Mouse (Mus musculus) cerebellum, adult (tissue): ENCODE results near the gene Sgms1.
"Not testable (repeated sequence)": the region's sequence is repeated elsewhere in the genome, so short reads cannot be mapped to it uniquely, and the experiment has no call there.

Source experiments
- ATAC-seq: cut with Nextera tagmentation; 2 replicates; pipeline ENCODE4 v1.9.2; 2017; ENCODE audit warnings: mild to moderate bottlenecking, moderate library complexity, mixed read lengths; ENCODE audit not compliant: insufficient number of reproducible peaks, low FRiP score, low TSS enrichment

Sgms1 gene

GRCm38 (mm10) chr19:32360546-32360945, 29.0 kb downstream of the Sgms1 start:
- ATAC-seq, result no peak

DNA sequence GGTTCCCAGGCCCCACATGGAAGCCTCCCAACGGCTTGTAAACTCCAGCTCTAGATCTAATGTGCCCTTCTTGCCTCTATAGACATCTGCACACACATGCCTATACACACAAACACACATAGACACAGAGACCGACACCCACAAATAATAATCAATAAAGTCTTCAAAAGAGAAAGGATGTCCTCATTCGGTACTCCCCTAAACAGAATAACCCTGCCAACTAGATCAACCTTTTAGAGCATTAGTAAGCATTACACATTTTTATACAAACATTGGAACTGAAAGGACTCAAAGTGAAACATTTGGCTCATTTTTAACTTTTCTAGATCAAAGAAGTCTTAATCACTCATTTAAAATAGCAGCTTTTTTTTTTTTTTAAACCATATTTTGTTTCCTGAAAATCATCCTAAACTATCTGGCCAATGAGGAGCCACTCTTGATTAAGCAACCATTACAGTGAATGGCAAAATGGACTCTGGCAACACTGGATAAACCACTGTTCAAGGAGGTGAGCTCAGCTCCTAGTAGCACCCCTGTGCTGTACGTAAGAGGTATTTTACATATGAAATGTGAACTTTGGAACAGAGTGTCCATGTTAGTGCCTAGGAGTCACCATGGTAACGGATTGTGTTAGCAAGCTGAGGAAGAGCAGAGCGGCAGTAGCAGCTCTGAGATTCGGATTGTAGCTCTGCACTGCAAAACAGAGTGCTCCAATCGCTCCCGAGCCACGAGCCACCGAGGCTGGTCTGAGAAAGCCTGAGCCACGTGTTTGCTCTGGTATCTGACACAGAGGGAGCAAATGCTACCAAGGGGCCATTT, 30.6 kb downstream of the Sgms1 start:
- ATAC-seq, result no peak

DNA sequence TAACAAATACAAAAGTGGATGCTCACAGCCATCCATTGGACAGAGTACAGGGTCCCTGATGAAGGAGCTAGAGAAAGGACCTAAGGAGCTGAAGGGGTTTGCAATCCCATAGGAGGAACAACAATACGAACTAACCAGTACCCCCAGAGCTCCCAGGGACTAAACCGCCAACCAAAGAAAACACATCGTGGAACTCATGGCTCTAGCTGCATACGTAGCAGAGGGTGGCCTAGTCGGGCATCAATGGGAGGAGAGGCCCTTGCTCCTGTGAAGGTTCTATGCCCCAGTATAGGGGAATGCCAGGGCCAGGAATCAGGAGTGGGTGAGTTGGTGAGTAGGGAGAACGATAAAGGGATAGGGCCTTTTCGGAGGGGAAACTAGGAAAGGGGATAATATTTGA, 31.5 kb downstream of the Sgms1 start:
- not testable (repeated sequence) for ATAC-seq

DNA sequence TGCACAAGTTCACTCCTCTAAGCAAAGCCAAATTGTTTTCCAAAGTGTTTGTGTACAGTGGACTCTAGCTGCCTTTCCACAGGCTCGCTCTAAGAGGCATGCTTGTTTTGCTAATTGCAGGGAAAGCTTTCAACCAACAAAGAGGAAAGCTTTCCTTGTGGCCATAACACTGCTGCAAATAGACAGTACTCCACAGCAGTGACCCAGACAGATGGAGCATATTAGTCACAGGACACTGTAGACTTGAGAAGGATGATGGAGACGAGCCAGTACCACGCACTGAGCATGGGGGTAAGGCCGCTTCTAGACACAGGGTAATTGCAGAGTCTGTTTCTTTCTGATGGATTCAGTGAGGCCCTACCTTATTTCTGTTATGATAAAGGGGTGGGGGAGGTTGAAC, 33.3 kb downstream of the Sgms1 start:
- ATAC-seq, result peak; percentile 94

- ATAC-seq, result no peak
Measured at GRCm38 (mm10) chr19:32353447-32353846, 36.1 kb downstream of the Sgms1 start.

DNA sequence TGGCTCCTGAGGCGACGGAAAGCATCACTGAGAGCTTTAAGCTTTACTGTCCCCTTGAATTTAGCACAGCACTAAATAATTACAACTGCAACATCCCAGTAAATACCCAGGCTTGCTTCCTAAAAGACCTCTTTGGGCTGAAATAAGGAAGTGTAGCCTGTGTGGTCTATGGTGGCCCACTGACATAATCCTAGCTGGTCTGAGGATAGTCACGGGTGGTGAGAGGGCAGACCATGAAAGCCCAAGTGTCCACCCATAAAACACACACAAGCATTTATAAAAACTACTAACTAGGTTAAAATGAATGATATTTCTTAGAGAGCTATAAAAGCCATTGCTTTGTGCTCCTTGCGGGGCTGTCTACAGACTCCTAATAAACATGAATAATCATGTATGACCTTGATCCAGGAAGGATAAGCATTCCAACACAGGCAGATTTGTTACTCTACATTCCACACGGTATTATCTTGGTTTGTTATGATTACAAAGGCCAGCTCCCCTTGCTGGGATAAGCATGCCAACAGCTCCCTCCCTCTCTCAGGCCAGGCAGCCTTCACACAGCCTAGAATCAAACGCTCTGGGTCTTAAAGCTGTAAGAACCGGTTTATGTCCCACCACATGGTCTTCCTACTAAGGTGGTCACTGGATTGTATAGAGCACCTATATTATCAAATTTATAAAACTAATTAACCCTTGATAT, 40.4 kb downstream of the Sgms1 start:
- ATAC-seq, result no peak

GRCm38 (mm10) chr19:32347491-32347890, 42.0 kb downstream of the Sgms1 start:
- ATAC-seq, result no peak

GRCm38 (mm10) chr19:32346624-32347341, 42.7 kb downstream of the Sgms1 start:
- ATAC-seq, result no peak

DNA sequence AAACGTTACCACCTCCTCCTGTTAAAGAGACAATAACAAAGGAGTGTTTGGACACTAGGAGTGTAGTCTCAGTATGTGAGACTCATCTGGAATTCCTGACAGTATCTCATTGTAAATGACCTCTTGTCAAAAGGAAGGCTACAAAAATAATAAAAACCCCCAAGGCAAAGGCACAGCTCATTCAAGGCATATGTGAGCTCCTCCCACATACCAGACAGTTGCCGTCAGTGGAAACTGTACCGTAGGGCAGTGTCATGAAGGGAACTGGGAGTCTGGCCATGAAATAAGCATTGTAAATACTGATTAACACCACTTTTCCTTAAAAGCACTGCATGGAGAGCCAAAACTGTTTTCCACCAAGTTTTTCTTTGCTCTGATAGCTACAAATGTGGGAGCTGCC, 43.3 kb downstream of the Sgms1 start:
- no peak for ATAC-seq

DNA sequence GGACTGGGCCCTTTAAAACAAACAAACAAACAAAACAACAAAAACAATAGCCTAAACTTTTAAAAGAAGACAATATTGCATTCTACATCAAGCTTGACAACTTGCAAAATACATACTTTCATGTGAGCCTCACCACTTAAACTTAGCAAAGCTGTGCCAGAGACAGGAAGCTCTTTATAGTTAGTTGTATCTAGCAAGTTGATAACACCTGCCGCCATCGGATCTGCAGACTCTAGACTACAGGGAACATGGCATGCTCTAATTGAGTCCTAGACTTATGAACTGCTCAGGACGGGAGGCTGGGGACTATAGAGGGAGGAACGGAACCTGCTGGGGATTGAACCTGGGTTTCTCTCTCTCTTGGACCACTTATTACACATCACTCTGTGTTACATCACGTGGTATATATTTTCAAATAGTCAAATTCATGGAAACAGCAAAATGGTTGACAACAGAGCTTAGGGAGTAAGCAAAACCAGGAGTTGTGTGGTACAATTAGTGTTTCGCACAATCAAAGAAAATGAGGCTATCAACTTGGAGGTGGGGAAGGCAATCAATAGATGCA, 44.3 kb downstream of the Sgms1 start:
- ATAC-seq, result no peak

DNA sequence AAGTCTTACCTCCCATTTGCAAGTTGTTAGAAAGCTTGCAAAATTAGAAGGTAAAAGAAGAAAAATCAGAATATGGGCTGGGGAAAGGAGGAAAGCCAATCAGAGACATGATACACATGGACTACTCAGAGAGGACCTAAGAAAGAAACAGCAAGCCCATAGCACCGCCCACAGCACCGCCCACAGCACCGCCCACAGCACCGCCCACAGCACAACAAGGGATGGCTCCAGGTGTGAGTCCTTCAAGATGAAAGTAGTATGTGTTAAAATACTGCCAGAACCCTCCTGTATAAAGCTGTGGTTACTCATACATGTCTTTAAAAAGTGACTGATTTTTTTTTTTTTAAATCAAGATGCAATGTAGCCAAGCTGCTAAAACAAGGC, 44.8 kb downstream of the Sgms1 start:
- ATAC-seq, result no peak

- peak; percentile 45; the same call in 1 of the 2 replicates for ATAC-seq
Measured at GRCm38 (mm10) chr19:32343937-32344737, 45.4 kb downstream of the Sgms1 start.

- no peak for ATAC-seq
Measured at GRCm38 (mm10) chr19:32342436-32342835, 47.1 kb downstream of the Sgms1 start.

GRCm38 (mm10) chr19:32341091-32341490, 48.4 kb downstream of the Sgms1 start:
- no peak for ATAC-seq

DNA sequence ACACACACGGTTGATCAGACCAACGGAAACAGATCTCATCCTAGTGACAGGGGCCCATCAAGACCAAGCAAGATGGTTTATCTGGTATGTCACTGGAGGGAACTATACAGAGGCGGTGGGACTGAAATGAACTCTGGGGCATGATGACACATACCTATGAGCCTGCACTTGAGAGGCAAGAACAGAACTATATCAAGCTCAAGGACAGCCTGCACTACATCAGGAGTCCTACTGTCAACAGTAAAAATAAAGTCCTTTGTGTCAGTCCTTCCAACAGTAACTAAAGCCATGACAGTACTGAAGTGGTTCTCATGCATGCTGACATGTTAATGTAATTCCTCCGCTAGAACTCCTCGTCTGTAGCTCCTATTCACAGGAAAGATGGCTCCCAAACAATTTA, 49.3 kb downstream of the Sgms1 start:
- no peak for ATAC-seq

DNA sequence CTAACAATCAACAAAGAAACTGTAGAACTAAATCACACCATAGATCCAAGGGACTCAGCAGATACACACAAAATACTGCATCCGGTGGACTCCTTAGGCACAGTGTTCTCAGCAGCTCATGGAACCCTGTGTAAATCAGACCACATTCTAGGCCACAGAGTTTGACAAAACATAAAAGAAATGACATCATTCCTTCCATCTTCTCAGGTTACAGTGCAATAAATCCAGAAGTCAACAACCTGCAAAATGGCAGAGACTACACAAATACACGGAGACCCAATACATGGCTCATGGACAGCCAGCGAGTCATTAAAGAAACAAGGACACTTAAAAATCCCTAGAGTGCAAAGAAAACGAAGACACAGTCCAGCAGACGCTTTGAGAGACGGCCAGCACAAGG, 51.8 kb downstream of the Sgms1 start:
- ATAC-seq, result no peak

DNA sequence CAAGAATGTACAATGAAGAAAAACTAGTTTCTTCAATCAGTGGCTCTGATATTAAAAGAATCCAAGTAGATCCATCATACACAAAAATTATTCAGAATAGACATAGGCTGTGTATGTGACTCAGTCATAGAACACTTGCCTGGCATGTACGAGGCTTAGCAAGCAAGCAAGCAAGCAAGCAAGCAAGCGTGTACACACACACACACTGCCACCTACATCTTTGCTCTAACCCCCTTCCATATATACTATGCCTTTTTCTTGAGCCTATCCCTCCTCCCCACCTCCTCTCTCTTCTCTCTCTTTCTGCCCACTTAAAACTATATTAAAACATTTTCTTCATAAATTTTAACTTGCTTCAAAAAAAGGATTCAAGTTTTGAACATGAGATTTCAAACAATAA, 54.8 kb downstream of the Sgms1 start:
- ATAC-seq, result no peak

DNA sequence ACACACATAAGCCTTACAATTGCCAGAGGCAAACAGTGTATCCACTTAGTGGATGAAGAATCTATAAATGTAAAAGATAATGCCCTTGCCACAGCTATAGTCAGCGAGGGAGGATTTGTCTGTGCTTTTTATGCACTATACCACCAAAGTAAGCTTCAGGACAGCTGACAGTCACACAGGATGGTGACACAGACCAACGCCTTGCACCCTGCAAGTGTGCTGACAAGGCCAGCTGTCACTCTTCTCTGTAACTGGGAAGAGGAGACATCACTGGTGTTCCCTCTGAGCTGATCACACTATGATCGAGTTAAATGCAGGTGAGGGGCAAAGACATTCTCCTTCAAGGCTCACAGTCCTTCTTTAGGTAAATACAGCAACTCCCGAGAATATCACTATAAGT, 56.0 kb downstream of the Sgms1 start:
- ATAC-seq, result 0 out of 2 replicates have a peak, but pooled peaks have one; percentile 22

DNA sequence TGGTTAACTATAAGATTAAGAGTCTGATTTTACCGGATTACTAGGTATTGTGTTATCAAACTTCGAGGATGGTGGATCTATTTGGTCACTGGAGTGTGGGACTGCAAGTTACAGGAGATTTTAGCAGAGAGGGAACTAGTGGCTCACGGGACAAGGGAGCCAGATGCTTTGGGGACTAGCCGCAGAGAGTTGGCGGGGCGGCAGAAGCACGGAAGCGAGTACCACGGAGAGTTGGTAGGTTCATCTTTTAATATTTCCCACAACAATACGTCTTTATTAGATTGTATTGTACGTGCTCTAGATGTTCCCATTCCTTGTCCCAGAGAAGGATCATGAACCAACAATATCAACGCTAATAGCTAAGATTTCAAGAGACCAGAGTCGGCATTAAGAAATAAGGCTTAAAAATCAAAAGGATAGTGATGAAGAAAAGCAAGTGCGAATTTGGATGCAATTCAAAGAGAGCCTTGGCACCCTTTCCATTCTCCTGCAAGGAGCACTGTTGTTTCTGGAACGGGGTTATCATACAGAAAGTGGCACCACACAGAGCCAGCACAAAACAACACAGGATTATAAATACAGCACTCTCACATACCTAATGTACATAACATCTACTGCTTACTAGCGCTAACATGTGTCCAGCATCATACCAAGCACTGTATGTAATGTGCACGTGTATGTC, 56.6 kb downstream of the Sgms1 start:
- peak; percentile 47; the same call in 1 of the 2 replicates for ATAC-seq
